Mouse (Mus musculus) lung, embryonic 16.5 days (tissue): Measurements from ENCODE around the gene Taf4. TPM values are rescaled to one million over a fixed set of nuclear protein-coding genes. Genes with fewer than 3 reads are reported as not detected.

Experiments used
- ATAC-seq: fragments of 200-750 bp; cut with Nextera tagmentation; 2 replicates; pipeline ENCODE4 v1.8.0; 2017; ENCODE audit warnings: low read depth, mild to moderate bottlenecking, moderate library complexity
- H3K27ac ChIP-seq: fragments of 300-500 bp; sonication (generic); 2 replicates; pipeline ENCODE4 v1.5.1; 2014; ENCODE audit warnings: mild to moderate bottlenecking, control low read depth, low read length
- H3K27me3 ChIP-seq: fragments of 300-500 bp; sonication (generic); 2 replicates; pipeline ENCODE4 v1.6.1; 2014; ENCODE audit warnings: low read depth, low read length, mixed read lengths; ENCODE audit not compliant: control insufficient read depth, insufficient read depth
- H3K36me3 ChIP-seq: fragments of 300-500 bp; sonication (generic); 2 replicates; pipeline ENCODE4 v1.6.1; 2014; ENCODE audit warnings: low read length; ENCODE audit not compliant: control insufficient read depth, insufficient read depth
- H3K4me1 ChIP-seq: fragments of 300-500 bp; sonication (generic); replicated peaks from 2 replicates; pipeline ENCODE4 v1.6.1; 2014; ENCODE audit warnings: low read length, mixed read lengths; ENCODE audit not compliant: control insufficient read depth, insufficient read depth
- H3K4me2 ChIP-seq: fragments of 300-500 bp; sonication (generic); 2 replicates; pipeline ENCODE4 v1.6.1; 2014; ENCODE audit warnings: low read depth, low read length, control low read depth
- H3K4me3 ChIP-seq: fragments of 300-500 bp; sonication (generic); 2 replicates; pipeline ENCODE4 v1.5.1; 2014; ENCODE audit warnings: mild to moderate bottlenecking, low read length, control low read depth
- H3K9ac ChIP-seq: fragments of 300-500 bp; sonication (generic); 2 replicates; pipeline ENCODE4 v1.6.1; 2014; ENCODE audit warnings: low read length, control low read depth
- H3K9me3 ChIP-seq: fragments of 300-500 bp; sonication (generic); 2 replicates; pipeline ENCODE4 v1.6.1; 2016; ENCODE audit warnings: low read length; ENCODE audit not compliant: control insufficient read depth
- WGBS: fragments of 180-500 bp; shearing (Covaris S2); extraction: QIAGEN DNeasy Blood & Tissue Kit; methylation state at CpG from one replicate; pipeline ENCODE4 v1.1.7; 2014; 5-methylcytosine and 5-hydroxymethylcytosine counted together
- polyA plus RNA-seq: library from polyadenylated mRNA; unstranded; fragments of >200 nt; fragmentation: Nextera tagmentation; extraction: Ambion mirVana; gene quantifications from 2 replicates; pipeline ENCODE4 v1.2.1, GENCODE M21; 2015

Gene Taf4
- polyA plus RNA-seq, 1 experiment from 2014 or later: 3.0 TPM

DNA sequence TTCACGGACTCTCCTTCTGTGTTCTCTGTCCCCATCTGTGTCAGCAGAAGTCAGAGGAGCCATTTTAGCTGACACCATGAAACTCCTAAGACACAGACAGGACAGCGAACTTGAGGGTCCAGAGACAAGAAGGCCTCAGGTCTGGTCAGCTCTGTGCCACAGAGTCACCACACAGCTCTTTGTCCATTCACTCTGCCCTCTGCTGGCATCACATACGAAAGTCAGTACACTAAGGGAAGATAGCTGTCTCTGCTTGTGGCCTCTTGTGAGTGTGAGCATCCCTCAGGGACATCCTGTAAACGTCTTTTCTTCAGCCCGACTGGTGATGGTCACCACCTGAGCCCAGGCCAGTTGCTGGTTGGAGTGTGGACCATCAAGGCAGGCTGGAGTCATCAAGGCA is 111.3 kb downstream of the Taf4 start:
- 62% methylated on average over 5 of the region's 5 CpGs for WGBS
- no peaks in the 10 kb centered on the region for H3K27me3 ChIP-seq
- no peak for ATAC-seq

DNA sequence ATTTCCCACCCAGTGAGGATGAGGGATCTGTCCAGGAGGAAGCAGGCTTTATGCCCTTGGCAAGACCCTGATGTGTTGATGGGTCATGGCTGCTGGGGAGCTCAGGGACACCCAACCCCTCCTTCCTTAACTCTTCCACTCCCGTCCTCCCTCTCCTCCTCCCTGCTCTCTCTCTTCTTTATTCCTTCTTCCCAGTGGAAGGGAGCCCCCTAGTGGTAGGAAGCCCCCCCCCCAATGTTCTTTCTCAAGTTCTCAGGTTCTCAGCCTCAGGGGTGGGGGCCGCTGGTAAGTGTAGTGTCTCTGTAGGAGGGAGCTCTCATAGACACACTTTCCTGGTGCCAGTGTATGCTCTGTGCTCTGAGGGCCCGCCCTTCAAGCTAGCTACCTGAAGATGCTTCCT is 113.2 kb downstream of the Taf4 start:
- H3K9me3 ChIP-seq: no peaks in the 10 kb centered on the region
- no peaks in the 10 kb centered on the region for H3K27me3 ChIP-seq
- no peak overlapping the region for H3K27ac ChIP-seq
- no peak overlapping the region for H3K4me3 ChIP-seq
- no peaks in the 10 kb centered on the region for H3K4me1 ChIP-seq
- H3K4me2 ChIP-seq: no peak overlapping the region
- 59% methylated on average over 3 of the region's 3 CpGs for WGBS
- ATAC-seq: no peak
- H3K9ac ChIP-seq: no peak overlapping the region
- H3K36me3 ChIP-seq: no peaks in the 10 kb centered on the region

More for the DNA sequence above, 111.3 kb downstream of the Taf4 start:
- no peak overlapping the region for H3K4me3 ChIP-seq
- H3K9me3 ChIP-seq: no peaks in the 10 kb centered on the region
- no peak overlapping the region for H3K27ac ChIP-seq
- H3K4me1 ChIP-seq: no peaks in the 10 kb centered on the region
- no peaks in the 10 kb centered on the region for H3K36me3 ChIP-seq
- no peak overlapping the region for H3K4me2 ChIP-seq
- H3K9ac ChIP-seq: no peak overlapping the region

DNA sequence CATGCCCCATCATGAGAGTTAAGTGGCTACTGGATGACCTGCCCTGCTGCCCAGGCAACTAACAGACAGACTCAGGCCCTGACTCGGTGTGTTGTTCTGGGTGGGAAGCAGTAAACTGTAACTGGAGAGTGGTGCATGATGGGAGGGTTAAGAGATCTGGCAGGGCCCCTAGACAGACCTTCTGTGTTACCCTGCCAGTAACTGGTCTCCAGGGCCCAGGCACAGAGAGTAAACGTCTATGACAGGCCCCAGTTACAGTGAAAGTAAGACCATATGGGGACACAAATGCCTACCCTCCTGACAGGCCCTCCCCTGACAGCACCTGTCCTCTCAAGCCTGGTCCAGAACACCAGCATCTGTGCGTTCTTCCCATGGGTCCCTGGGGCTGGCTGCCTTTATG is 113.8 kb downstream of the Taf4 start:
- WGBS: 60% methylated on average over 3 of the region's 3 CpGs
- ATAC-seq: no peak
- H3K36me3 ChIP-seq: no peaks in the 10 kb centered on the region

More for the DNA sequence above, 113.8 kb downstream of the Taf4 start:
- no peak overlapping the region for H3K4me2 ChIP-seq
- H3K9ac ChIP-seq: no peak overlapping the region
- no peak overlapping the region for H3K27ac ChIP-seq
- no peak overlapping the region for H3K4me3 ChIP-seq
- H3K9me3 ChIP-seq: no peaks in the 10 kb centered on the region
- no peaks in the 10 kb centered on the region for H3K27me3 ChIP-seq
- H3K4me1 ChIP-seq: no peaks in the 10 kb centered on the region

Other genes starting within 250 kb of the Taf4 start
- 4.6 and 5.0 TPM in 2 replicates for gene Lsm14b, start 48.3 kb upstream of the Taf4 start, polyA plus RNA-seq
- gene Psma7, start 65.8 kb upstream of the Taf4 start, polyA plus RNA-seq: 458 and 471 TPM in 2 replicates
- gene Ss18l1, start 65.9 kb upstream of the Taf4 start, polyA plus RNA-seq: 4.0 and 4.7 TPM in 2 replicates
- 26.3 and 27.4 TPM in 2 replicates for gene Mtg2, start 93.9 kb upstream of the Taf4 start, polyA plus RNA-seq
- gene Hrh3, start 127.8 kb upstream of the Taf4 start, polyA plus RNA-seq: not detected in 2 replicates
- gene Osbpl2, start 142.7 kb upstream of the Taf4 start, polyA plus RNA-seq: 29.9 and 30.3 TPM in 2 replicates
- 162 and 173 TPM in 2 replicates for gene Adrm1, start 194.8 kb upstream of the Taf4 start, polyA plus RNA-seq
- gene Lama5, start 249.2 kb upstream of the Taf4 start, polyA plus RNA-seq: 102 and 112 TPM in 2 replicates